Mouse (Mus musculus) liver, adult 2 months (tissue): ENCODE data around the gene Dhh.

Experiments used
- CTCF ChIP-seq: fragments of 200-500 bp; IDR thresholded peaks from 2 replicates; pipeline ENCODE4 v1.5.1; 2011; ENCODE audit warnings: low read depth, low read length, control low read depth
- POLR2A ChIP-seq: fragments of 200-500 bp; IDR thresholded peaks from 2 replicates; pipeline ENCODE4 v1.6.1; 2011; ENCODE audit warnings: low read length, control low read depth; ENCODE audit not compliant: insufficient read depth; ENCODE audit errors: extremely low read depth

- no peak for TF ChIP-seq POLR2A
- no peak for TF ChIP-seq CTCF
Observed at GRCm38 (mm10) chr15:98883661-98884060, 14.7 kb downstream of the Dhh start.
